ENCODE assay signal across 12 mouse cellular contexts in the genomic region with DNA sequence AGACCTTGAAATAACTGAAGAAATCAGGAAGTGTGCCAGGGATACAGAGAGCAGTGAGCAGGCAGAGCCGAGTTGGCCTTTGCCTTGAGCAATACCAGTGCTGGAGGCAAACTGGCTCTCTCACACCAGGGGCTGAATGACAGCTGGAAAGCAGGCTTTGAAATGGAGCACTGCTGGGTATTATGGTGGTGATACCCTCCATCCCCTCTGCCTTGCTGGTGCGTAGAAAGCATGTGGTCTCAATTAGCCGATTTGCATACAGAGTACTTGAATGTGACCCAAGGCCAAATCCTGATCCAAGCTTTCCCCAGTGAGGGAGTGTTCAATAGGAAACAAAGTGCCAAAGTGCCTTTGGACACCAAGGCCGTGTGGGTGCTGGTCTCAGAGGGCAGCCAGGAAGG.
DNase-seq lines count a peak whose midpoint lies in the region; ATAC-seq and TF ChIP-seq lines count a peak whose summit lies in the region.
"Had no signal": no experiment of that assay in that cellular context is flagged by ENCODE, and none has a peak within 500 bp of the region (broad histone marks: within the 10 kb centered on the region; RNA-seq: fewer than 3 reads in every experiment).

No protein-coding gene starts in this region.

- H3K4me3 ChIP-seq in heart, adult 2 months, result no peak overlapping the region
- no peak overlapping the region for H3K4me3 ChIP-seq in liver, adult 2 months (ENCODE audit: insufficient read depth, low read depth, low read length)
- no peak overlapping the region for H3K4me3 ChIP-seq in liver, embryonic 11.5 days (ENCODE audit: low read depth, low read length)
- H3K4me3 ChIP-seq in limb, embryonic 11.5 days (ENCODE audit: low read depth, low read length), result no peak overlapping the region
- H3K4me3 ChIP-seq: limb, embryonic 13.5 days; neural tube, embryonic 13.5 days had no signal

- peaks cover 10% of the 10 kb centered on the region; the same call in 1 of the 2 replicates for H3K4me1 ChIP-seq in heart, adult 2 months (ENCODE audit: control insufficient read depth, insufficient read depth, low read length)
- H3K4me1 ChIP-seq in liver, adult 2 months (ENCODE audit: control insufficient read depth, insufficient read depth, low read length), result 0 out of 2 replicates have a peak, but pooled peaks cover 2% of the 10 kb centered on the region
- no peaks in the 10 kb centered on the region for H3K4me1 ChIP-seq in liver, embryonic 11.5 days (replicated peaks; ENCODE audit: control insufficient read depth, insufficient read depth, low read length)
- peaks cover 6% of the 10 kb centered on the region; the same call in 1 of the 2 replicates for H3K4me1 ChIP-seq in limb, embryonic 11.5 days (ENCODE audit: control insufficient read depth, insufficient read depth, low read length)

- no peak for ATAC-seq in liver, embryonic 11.5 days (replicated peaks; ENCODE audit: low FRiP score)
- no peak for ATAC-seq in limb, embryonic 11.5 days (ENCODE audit: insufficient number of reproducible peaks, low FRiP score, low TSS enrichment, low read depth)
- no peak for ATAC-seq in erythroid progenitor cell, adult 5-6 weeks (replicated peaks; ENCODE audit: low FRiP score, poor library complexity, severe bottlenecking)
- ATAC-seq: intestine, embryonic 16.5 days had no signal

- H3K79me2 ChIP-seq in heart, adult 2 months (replicated peaks; ENCODE audit: control insufficient read depth, insufficient read depth, low read length), result no peaks in the 10 kb centered on the region
- H3K79me2 ChIP-seq in liver, adult 2 months (ENCODE audit: control insufficient read depth, insufficient read depth, low read length), result no peaks in the 10 kb centered on the region

- no peak for TF ChIP-seq POLR2A in heart, adult 2 months (IDR thresholded peaks at IDR 0.05; ENCODE audit: insufficient read depth, low read depth, low read length)
- no peak for TF ChIP-seq POLR2A in liver, adult 2 months (IDR thresholded peaks at IDR 0.05; ENCODE audit: extremely low read depth, insufficient read depth, low read length)
- no peak for TF ChIP-seq POLR2A in brain, embryonic 14.5 days (IDR thresholded peaks at IDR 0.05; ENCODE audit: borderline replicate concordance, extremely low read depth, insufficient read depth, insufficient read length, poor library complexity, severe bottlenecking)

- H3K27me3 ChIP-seq in heart, adult 2 months (ENCODE audit: control insufficient read depth, insufficient read depth, low read length), result no peaks in the 10 kb centered on the region
- no peaks in the 10 kb centered on the region for H3K27me3 ChIP-seq in liver, adult 2 months (ENCODE audit: control insufficient read depth, insufficient read depth, low read length)
- H3K27me3 ChIP-seq in liver, embryonic 11.5 days (replicated peaks; ENCODE audit: control insufficient read depth, insufficient read depth, low read length), result no peaks in the 10 kb centered on the region
- no peaks in the 10 kb centered on the region for H3K27me3 ChIP-seq in limb, embryonic 11.5 days (ENCODE audit: control insufficient read depth, insufficient read depth, low read length)
- H3K27me3 ChIP-seq: limb, embryonic 13.5 days; neural tube, embryonic 13.5 days had no signal

- WGBS in heart, adult 2 months, result 56% methylated on average over 4 of the region's 4 CpGs
- WGBS in liver, adult 2 months, result 31% methylated on average over 4 of the region's 4 CpGs
- 64% methylated on average over 4 of the region's 4 CpGs for WGBS in liver, embryonic 11.5 days
- WGBS in limb, embryonic 11.5 days, result 12% methylated on average over 4 of the region's 4 CpGs

- H3K27ac ChIP-seq in heart, adult 2 months, result peak overlapping the region; percentile 11; the same call in 1 of the 2 replicates
- H3K27ac ChIP-seq in liver, adult 2 months (replicated peaks; ENCODE audit: insufficient read depth, low read depth, low read length), result no peak overlapping the region
- no peak overlapping the region for H3K27ac ChIP-seq in liver, embryonic 11.5 days (ENCODE audit: low read depth, low read length)
- no peak overlapping the region for H3K27ac ChIP-seq in limb, embryonic 11.5 days (replicated peaks; ENCODE audit: low read depth, low read length)
- H3K27ac ChIP-seq: limb, embryonic 13.5 days; neural tube, embryonic 13.5 days had no signal

- H3K36me3 ChIP-seq in heart, adult 2 months (ENCODE audit: control insufficient read depth, insufficient read depth, low read length), result no peaks in the 10 kb centered on the region
- no peaks in the 10 kb centered on the region for H3K36me3 ChIP-seq in liver, adult 2 months (ENCODE audit: control insufficient read depth, insufficient read depth, low read length)
- H3K36me3 ChIP-seq in liver, embryonic 11.5 days (ENCODE audit: control insufficient read depth, insufficient read depth, low read length), result no peaks in the 10 kb centered on the region
- no peaks in the 10 kb centered on the region for H3K36me3 ChIP-seq in limb, embryonic 11.5 days (ENCODE audit: control insufficient read depth, insufficient read depth, low read length)
- H3K36me3 ChIP-seq: limb, embryonic 13.5 days; neural tube, embryonic 13.5 days had no signal

- H3K4me2 ChIP-seq in liver, embryonic 11.5 days, result no peak overlapping the region
- no peak overlapping the region for H3K4me2 ChIP-seq in limb, embryonic 11.5 days (ENCODE audit: low read depth, severe bottlenecking)
- H3K4me2 ChIP-seq: limb, embryonic 13.5 days; neural tube, embryonic 13.5 days had no signal

- intact Hi-C loops in heart, adult 2 months (cut with DNase I), result no loop called here
- intact Hi-C loops in heart, postnatal 10 days (cut with DNase I), result loop anchor here (2.0 kb wide), 1 partner anchor 14 kb away; no protein-coding TSS in a partner anchor

- H3K9me3 ChIP-seq in liver, embryonic 11.5 days (ENCODE audit: control insufficient read depth, low read length), result no peaks in the 10 kb centered on the region
- no peaks in the 10 kb centered on the region for H3K9me3 ChIP-seq in limb, embryonic 11.5 days (ENCODE audit: control insufficient read depth, low read length)
- H3K9me3 ChIP-seq: limb, embryonic 13.5 days; neural tube, embryonic 13.5 days had no signal

- no peak for TF ChIP-seq EP300 in heart, adult 2 months (IDR thresholded peaks at IDR 0.05; ENCODE audit: insufficient read depth, low read depth, low read length)

- TF ChIP-seq CTCF in heart, adult 2 months (IDR thresholded peaks at IDR 0.05), result no peak
- no peak for TF ChIP-seq CTCF in liver, adult 2 months (IDR thresholded peaks at IDR 0.05; ENCODE audit: low read depth, low read length)
- TF ChIP-seq CTCF in brain, embryonic 14.5 days (IDR thresholded peaks at IDR 0.05; ENCODE audit: borderline replicate concordance, extremely low read depth, insufficient read depth, insufficient read length), result no peak

- DNase-seq in heart, adult 2 months, result peak in 1 of 2 experiments; percentile 17
- no peak for DNase-seq in heart, postnatal 10 days
- peak; percentile 89 for DNase-seq in liver, adult 2 months (ENCODE audit: extremely low read depth, low read depth, low spot score)
- no peak for DNase-seq in liver, embryonic 11.5 days (ENCODE audit: low spot score)
- DNase-seq in brain, embryonic 14.5 days (ENCODE audit: low read depth), result peak; percentile 47
- peak; percentile 44 for DNase-seq in limb, embryonic 11.5 days (ENCODE audit: low spot score)
- no peak for DNase-seq in neural tube, embryonic 10.5 days (ENCODE audit: extremely low spot score, low spot score)
- DNase-seq: lung, postnatal 36 days had no signal

- no peak overlapping the region for H3K9ac ChIP-seq in heart, adult 2 months (ENCODE audit: low read depth, low read length)
- H3K9ac ChIP-seq in liver, adult 2 months (ENCODE audit: low read depth, low read length), result no peak overlapping the region
- no peak overlapping the region for H3K9ac ChIP-seq in liver, embryonic 11.5 days (ENCODE audit: low read depth, low read length)
- H3K9ac ChIP-seq in limb, embryonic 11.5 days (ENCODE audit: low read length), result no peak overlapping the region
- H3K9ac ChIP-seq: limb, embryonic 13.5 days; neural tube, embryonic 13.5 days had no signal

Comparison
In these comparisons a context has a peak if more than half of its experiments do, and no peak if none do; other contexts are left out.
1. DNase-seq: peak in liver, adult 2 months (single experiment), brain, embryonic 14.5 days (single experiment) and limb, embryonic 11.5 days (single experiment); none in heart, postnatal 10 days (0 of 2), liver, embryonic 11.5 days (single experiment) and neural tube, embryonic 10.5 days (single experiment).